Mouse (Mus musculus): ENCODE data around the gene 1810024B03Rik. TPM values are rescaled to one million over a fixed set of nuclear protein-coding genes. Genes with fewer than 3 reads are reported as not detected.

The 1810024B03Rik gene
- polyA plus RNA-seq, 1 experiment from 2014 or later, result 3.0 TPM

DNA sequence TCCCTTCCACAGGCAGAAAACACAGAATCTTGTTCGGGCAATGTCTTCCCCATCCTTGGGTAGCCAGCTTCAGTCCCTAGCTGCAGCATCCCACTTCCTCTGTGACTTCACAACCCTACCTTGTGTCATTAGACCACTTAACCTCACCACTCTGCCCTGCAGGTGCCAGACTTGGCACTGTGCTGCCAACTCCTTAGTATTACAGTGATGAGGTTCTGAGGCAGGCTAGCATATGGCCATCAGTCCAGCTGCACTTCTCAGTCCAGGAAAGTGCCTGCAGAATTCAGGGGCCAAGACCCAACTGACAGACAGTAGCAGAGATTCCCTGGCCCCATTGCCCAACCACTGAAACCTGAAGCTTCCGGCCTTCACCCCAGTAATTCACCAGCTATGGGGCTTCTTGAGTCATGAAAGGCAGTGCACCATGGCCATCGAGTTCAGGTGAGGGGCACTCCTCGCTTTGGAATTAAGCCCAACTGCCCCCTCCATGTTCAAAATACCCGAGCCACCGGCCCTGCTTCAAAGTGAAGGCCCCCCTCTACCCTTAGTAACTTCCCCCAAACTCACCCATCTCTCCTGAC lies 65.4 kb downstream of the 1810024B03Rik start:
- no peaks in the 10 kb centered on the region for H3K27me3 ChIP-seq (ENCODE audit: control insufficient read depth, insufficient read depth, low read length)
- WGBS, result 15% methylated on average over 6 of the region's 6 CpGs
- no peaks in the 10 kb centered on the region for H3K36me3 ChIP-seq (ENCODE audit: control insufficient read depth, insufficient read depth, low read length)
- ATAC-seq (ENCODE audit: low FRiP score) (peak; percentile 14; the same call in 1 of the 2 replicates), DNase-seq (ENCODE audit: low spot score) (peak; percentile 12)
- H3K4me2 ChIP-seq (replicated peaks; ENCODE audit: low read depth, low read length), result peak overlapping the region; percentile 62
- no peak overlapping the region for H3K27ac ChIP-seq (ENCODE audit: low read depth, low read length)
- H3K4me1 ChIP-seq (replicated peaks; ENCODE audit: control insufficient read depth, insufficient read depth, low read length), result no peaks in the 10 kb centered on the region
- no peaks in the 10 kb centered on the region for H3K9me3 ChIP-seq (ENCODE audit: control insufficient read depth, low read length)
- H3K4me3 ChIP-seq (ENCODE audit: low read depth, low read length), result peak overlapping the region; percentile 48
- H3K9ac ChIP-seq (ENCODE audit: low read depth, low read length), result peak overlapping the region; percentile 62

DNA sequence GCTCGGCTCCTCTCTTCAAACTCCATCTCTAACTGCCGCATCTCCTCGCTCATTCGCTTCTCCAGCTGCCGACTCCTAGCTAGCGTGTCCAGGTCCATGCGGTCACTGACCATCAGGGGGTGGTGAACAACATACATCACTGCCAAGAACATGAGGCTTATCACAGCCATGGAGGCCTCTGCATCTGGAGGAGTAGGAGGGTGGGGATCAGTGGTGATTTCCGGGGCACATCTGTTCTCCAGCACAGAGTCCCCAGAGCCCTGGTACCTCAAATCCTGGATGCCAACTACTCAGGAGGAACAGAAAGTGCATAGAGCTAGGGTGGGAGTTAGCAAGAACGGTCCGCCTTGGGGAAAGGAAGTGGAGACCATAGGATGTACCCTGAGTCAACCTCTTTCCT lies 66.0 kb downstream of the 1810024B03Rik start:
- Histone ChIP-seq H3K4me3 (ENCODE audit: low read depth, low read length) (no peak overlapping the region), H3K4me1 (replicated peaks; ENCODE audit: control insufficient read depth, insufficient read depth, low read length) (no peaks in the 10 kb centered on the region), H3K27me3 (ENCODE audit: control insufficient read depth, insufficient read depth, low read length) (no peaks in the 10 kb centered on the region), H3K9ac (ENCODE audit: low read depth, low read length) (no peak overlapping the region), H3K4me2 (replicated peaks; ENCODE audit: low read depth, low read length) (peak overlapping the region; percentile 62; the same call in 1 of the 2 replicates), H3K36me3 (ENCODE audit: control insufficient read depth, insufficient read depth, low read length) (no peaks in the 10 kb centered on the region), H3K27ac (ENCODE audit: low read depth, low read length) (no peak overlapping the region), H3K9me3 (ENCODE audit: control insufficient read depth, low read length) (no peaks in the 10 kb centered on the region)
- no peak for ATAC-seq (ENCODE audit: low FRiP score)
- DNase-seq (ENCODE audit: low spot score), result no peak
- WGBS, result 87% methylated on average over 10 of the region's 10 CpGs

DNA sequence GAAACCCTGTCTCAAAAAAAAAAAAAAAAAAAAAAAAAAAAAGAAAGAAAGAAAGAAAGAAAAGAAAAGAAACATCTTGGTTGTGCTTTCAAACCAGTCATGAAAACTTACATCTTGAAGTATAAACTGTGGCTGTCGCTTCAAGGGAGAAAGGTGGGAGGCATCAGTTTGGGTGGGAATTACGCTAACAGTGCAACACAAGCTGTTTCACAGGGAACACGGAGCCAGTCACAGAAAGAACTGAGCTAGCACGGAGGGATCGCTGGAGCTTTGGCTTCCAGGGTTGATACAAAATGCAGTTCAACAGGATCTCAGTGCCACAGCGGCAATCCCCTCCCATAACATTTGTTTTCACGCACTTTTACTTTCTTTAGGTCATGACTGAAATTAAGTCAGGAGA lies 68.1 kb downstream of the 1810024B03Rik start:
- no peaks in the 10 kb centered on the region for H3K36me3 ChIP-seq (ENCODE audit: control insufficient read depth, insufficient read depth, low read length)
- WGBS, result 95% methylated on average over 7 of the region's 7 CpGs
- ATAC-seq (ENCODE audit: low FRiP score), result no peak

GRCm38 (mm10) chr2:127139605-127140004 lies 68.5 kb downstream of the 1810024B03Rik start:
- H3K27ac ChIP-seq (ENCODE audit: low read depth, low read length), result no peak overlapping the region
- DNase-seq (ENCODE audit: low spot score) (no peak), ATAC-seq (ENCODE audit: low FRiP score) (no peak)
- no peaks in the 10 kb centered on the region; the same call in 1 of the 2 replicates for H3K4me1 ChIP-seq (replicated peaks; ENCODE audit: control insufficient read depth, insufficient read depth, low read length)
- WGBS, result 92% methylated on average over 1 of the region's 1 CpGs
- H3K4me2 ChIP-seq (replicated peaks; ENCODE audit: low read depth, low read length), result no peak overlapping the region
- no peaks in the 10 kb centered on the region for H3K36me3 ChIP-seq (ENCODE audit: control insufficient read depth, insufficient read depth, low read length)
- H3K27me3 ChIP-seq (ENCODE audit: control insufficient read depth, insufficient read depth, low read length), result no peaks in the 10 kb centered on the region
- H3K9me3 ChIP-seq (ENCODE audit: control insufficient read depth, low read length), result no peaks in the 10 kb centered on the region
- H3K9ac ChIP-seq (ENCODE audit: low read depth, low read length), result no peak overlapping the region
- H3K4me3 ChIP-seq (ENCODE audit: low read depth, low read length), result no peak overlapping the region

More for the DNA sequence above, 68.1 kb downstream of the 1810024B03Rik start:
- Histone ChIP-seq H3K9me3 (ENCODE audit: control insufficient read depth, low read length) (no peaks in the 10 kb centered on the region), H3K4me1 (replicated peaks; ENCODE audit: control insufficient read depth, insufficient read depth, low read length) (no peaks in the 10 kb centered on the region; the same call in 1 of the 2 replicates), H3K9ac (ENCODE audit: low read depth, low read length) (no peak overlapping the region), H3K27me3 (ENCODE audit: control insufficient read depth, insufficient read depth, low read length) (no peaks in the 10 kb centered on the region), H3K4me2 (replicated peaks; ENCODE audit: low read depth, low read length) (no peak overlapping the region), H3K4me3 (ENCODE audit: low read depth, low read length) (no peak overlapping the region), H3K27ac (ENCODE audit: low read depth, low read length) (no peak overlapping the region)
- DNase-seq (ENCODE audit: low spot score), result no peak

- Histone ChIP-seq H3K4me1 (replicated peaks; ENCODE audit: control insufficient read depth, insufficient read depth, low read length) (no peaks in the 10 kb centered on the region; the same call in 1 of the 2 replicates), H3K9me3 (ENCODE audit: control insufficient read depth, low read length) (no peaks in the 10 kb centered on the region), H3K36me3 (ENCODE audit: control insufficient read depth, insufficient read depth, low read length) (no peaks in the 10 kb centered on the region), H3K4me3 (ENCODE audit: low read depth, low read length) (no peak overlapping the region), H3K4me2 (replicated peaks; ENCODE audit: low read depth, low read length) (no peak overlapping the region), H3K27ac (ENCODE audit: low read depth, low read length) (no peak overlapping the region), H3K27me3 (ENCODE audit: control insufficient read depth, insufficient read depth, low read length) (no peaks in the 10 kb centered on the region), H3K9ac (ENCODE audit: low read depth, low read length) (no peak overlapping the region)
- ATAC-seq (ENCODE audit: low FRiP score), result no peak
- DNase-seq (ENCODE audit: low spot score), result no peak
- 95% methylated on average over 8 of the region's 8 CpGs for WGBS
Measured at GRCm38 (mm10) chr2:127139094-127139493, 69.0 kb downstream of the 1810024B03Rik start.

GRCm38 (mm10) chr2:127138449-127138848 lies 69.6 kb downstream of the 1810024B03Rik start:
- no peak overlapping the region for H3K9ac ChIP-seq (ENCODE audit: low read depth, low read length)

GRCm38 (mm10) chr2:127137838-127138420 lies 70.2 kb downstream of the 1810024B03Rik start:
- Histone ChIP-seq H3K4me1 (replicated peaks; ENCODE audit: control insufficient read depth, insufficient read depth, low read length) (no peaks in the 10 kb centered on the region; the same call in 1 of the 2 replicates), H3K36me3 (ENCODE audit: control insufficient read depth, insufficient read depth, low read length) (no peaks in the 10 kb centered on the region), H3K4me3 (ENCODE audit: low read depth, low read length) (no peak overlapping the region), H3K9me3 (ENCODE audit: control insufficient read depth, low read length) (no peaks in the 10 kb centered on the region), H3K9ac (ENCODE audit: low read depth, low read length) (no peak overlapping the region), H3K4me2 (replicated peaks; ENCODE audit: low read depth, low read length) (no peak overlapping the region), H3K27me3 (ENCODE audit: control insufficient read depth, insufficient read depth, low read length) (no peaks in the 10 kb centered on the region), H3K27ac (ENCODE audit: low read depth, low read length) (no peak overlapping the region)
- ATAC-seq (ENCODE audit: low FRiP score), result no peak
- DNase-seq (ENCODE audit: low spot score), result no peak
- 87% methylated on average over 10 of the region's 10 CpGs for WGBS

More at GRCm38 (mm10) chr2:127138449-127138848, 69.6 kb downstream of the 1810024B03Rik start:
- DNase-seq (ENCODE audit: low spot score) (no peak), ATAC-seq (ENCODE audit: low FRiP score) (no peak)
- Histone ChIP-seq H3K9me3 (ENCODE audit: control insufficient read depth, low read length) (no peaks in the 10 kb centered on the region), H3K4me3 (ENCODE audit: low read depth, low read length) (no peak overlapping the region), H3K4me1 (replicated peaks; ENCODE audit: control insufficient read depth, insufficient read depth, low read length) (no peaks in the 10 kb centered on the region; the same call in 1 of the 2 replicates), H3K27ac (ENCODE audit: low read depth, low read length) (no peak overlapping the region), H3K36me3 (ENCODE audit: control insufficient read depth, insufficient read depth, low read length) (no peaks in the 10 kb centered on the region), H3K4me2 (replicated peaks; ENCODE audit: low read depth, low read length) (no peak overlapping the region), H3K27me3 (ENCODE audit: control insufficient read depth, insufficient read depth, low read length) (no peaks in the 10 kb centered on the region)
- 96% methylated on average over 4 of the region's 4 CpGs for WGBS

DNA sequence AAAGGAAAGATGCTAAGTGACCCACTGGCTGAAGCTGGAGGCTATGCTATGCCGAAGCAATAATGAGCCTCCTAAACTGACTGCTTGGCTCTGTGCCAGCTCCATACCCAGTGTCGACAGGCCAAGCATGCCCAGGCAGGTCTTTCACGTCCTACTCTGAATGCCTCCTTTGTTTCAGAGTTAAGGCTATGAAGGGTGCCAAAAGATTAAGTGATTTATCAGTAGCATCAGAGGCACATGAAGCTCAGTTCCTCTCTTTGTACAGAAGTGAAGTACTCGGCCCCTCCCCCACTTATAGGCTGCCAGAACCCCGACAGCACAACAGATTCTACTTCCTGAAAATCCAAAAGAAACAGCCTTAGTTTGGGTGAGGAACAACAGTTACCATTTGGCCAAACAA lies 71.1 kb downstream of the 1810024B03Rik start:
- Histone ChIP-seq H3K9ac (ENCODE audit: low read depth, low read length) (no peak overlapping the region), H3K36me3 (ENCODE audit: control insufficient read depth, insufficient read depth, low read length) (no peaks in the 10 kb centered on the region), H3K4me1 (replicated peaks; ENCODE audit: control insufficient read depth, insufficient read depth, low read length) (peaks cover 3% of the 10 kb centered on the region), H3K4me3 (ENCODE audit: low read depth, low read length) (no peak overlapping the region), H3K4me2 (replicated peaks; ENCODE audit: low read depth, low read length) (no peak overlapping the region), H3K27me3 (ENCODE audit: control insufficient read depth, insufficient read depth, low read length) (no peaks in the 10 kb centered on the region), H3K9me3 (ENCODE audit: control insufficient read depth, low read length) (no peaks in the 10 kb centered on the region), H3K27ac (ENCODE audit: low read depth, low read length) (peak overlapping the region; percentile 42)
- WGBS, result 31% methylated on average over 5 of the region's 5 CpGs
- ATAC-seq (ENCODE audit: low FRiP score), result peak; percentile 73
- DNase-seq (ENCODE audit: low spot score), result peak; percentile 67
